Mouse (Mus musculus) intestine, embryonic 16.5 days (tissue): ENCODE results near the gene Spocd1. TPM values are rescaled to one million over a fixed set of nuclear protein-coding genes. Genes with fewer than 3 reads are reported as not detected.

Experiments used
- ATAC-seq: fragments of 200-750 bp; cut with Nextera tagmentation; 2 replicates; pipeline ENCODE4 v1.8.0; 2017; ENCODE audit warnings: moderate TSS enrichment, moderate library complexity
- H3K27ac ChIP-seq: fragments of 300-500 bp; sonication (generic); 2 replicates; pipeline ENCODE4 v1.5.1; 2014; ENCODE audit warnings: mild to moderate bottlenecking, low read length
- H3K27me3 ChIP-seq: fragments of 300-500 bp; sonication (generic); replicated peaks from 2 replicates; pipeline ENCODE4 v1.6.1; 2014; ENCODE audit warnings: low read length, control low read depth, mixed read lengths; ENCODE audit not compliant: control insufficient read depth, insufficient read depth
- H3K36me3 ChIP-seq: fragments of 300-500 bp; sonication (generic); 2 replicates; pipeline ENCODE4 v1.6.1; 2014; ENCODE audit warnings: low read length, control low read depth; ENCODE audit not compliant: control insufficient read depth, insufficient read depth
- H3K4me1 ChIP-seq: fragments of 300-500 bp; sonication (generic); 2 replicates; pipeline ENCODE4 v1.6.1; 2014; ENCODE audit warnings: low read length, control low read depth, mixed read lengths; ENCODE audit not compliant: control insufficient read depth, insufficient read depth
- H3K4me2 ChIP-seq: fragments of 300-500 bp; sonication (generic); 2 replicates; pipeline ENCODE4 v1.6.1; 2014; ENCODE audit warnings: low read depth, low read length, control low read depth
- H3K4me3 ChIP-seq: fragments of 300-500 bp; sonication (generic); 2 replicates; pipeline ENCODE4 v1.5.1; 2014; ENCODE audit warnings: mild to moderate bottlenecking, low read length
- H3K9ac ChIP-seq: fragments of 300-500 bp; sonication (generic); 2 replicates; pipeline ENCODE4 v1.6.1; 2014; ENCODE audit warnings: low read depth, low read length
- H3K9me3 ChIP-seq: fragments of 300-500 bp; sonication (generic); 2 replicates; pipeline ENCODE4 v1.6.1; 2016; ENCODE audit warnings: low read length, control low read depth; ENCODE audit not compliant: control insufficient read depth
- WGBS: fragments of 180-500 bp; shearing (Covaris S2); extraction: QIAGEN DNeasy Blood & Tissue Kit; methylation state at CpG from one replicate; pipeline ENCODE4 v1.1.7; 2014; 5-methylcytosine and 5-hydroxymethylcytosine counted together
- polyA plus RNA-seq: library from polyadenylated mRNA; unstranded; fragments of >200 nt; fragmentation: Nextera tagmentation; extraction: Ambion mirVana; gene quantifications from 2 replicates; pipeline ENCODE4 v1.2.1, GENCODE M21; 2015

Gene Spocd1
- polyA plus RNA-seq, 1 experiment from 2014 or later, result not detected

DNA sequence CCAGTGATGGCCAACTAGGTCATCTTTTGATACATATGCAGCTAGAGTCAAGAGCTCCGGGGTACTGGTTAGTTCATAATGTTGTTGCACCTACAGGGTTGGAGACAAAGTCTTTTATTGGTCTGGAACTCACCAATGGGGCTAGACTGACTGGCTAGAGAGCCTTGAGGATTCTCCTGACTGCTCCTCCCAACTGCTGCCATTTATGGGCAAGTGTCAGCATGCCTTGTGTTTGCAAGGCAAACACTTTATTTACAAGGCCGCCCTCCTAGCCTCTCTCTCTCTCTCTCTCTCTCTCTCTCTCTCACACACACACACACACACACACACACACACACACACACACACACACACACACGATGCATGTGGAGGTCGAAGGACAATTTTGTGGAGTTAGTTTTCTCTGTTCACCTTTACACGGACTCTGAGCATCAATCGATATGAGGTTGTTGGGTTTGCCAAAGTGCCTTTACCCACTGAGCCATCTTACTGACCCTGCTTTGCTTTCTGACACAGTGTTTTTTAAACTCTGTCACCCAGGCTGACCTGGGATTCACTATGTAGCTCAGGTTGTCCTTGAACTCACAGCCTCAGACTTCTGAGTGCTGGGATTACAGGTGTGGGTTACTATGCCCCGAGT is 13.6 kb upstream of the Spocd1 start:
- H3K27me3 ChIP-seq, result no peaks in the 10 kb centered on the region
- 82% methylated on average over 7 of the region's 7 CpGs for WGBS
- H3K36me3 ChIP-seq, result no peaks in the 10 kb centered on the region
- H3K9me3 ChIP-seq, result no peaks in the 10 kb centered on the region
- ATAC-seq, result no peak
- no peak overlapping the region for H3K4me3 ChIP-seq
- no peak overlapping the region for H3K27ac ChIP-seq
- no peak overlapping the region for H3K9ac ChIP-seq
- H3K4me1 ChIP-seq, result peaks cover 14% of the 10 kb centered on the region
- no peak overlapping the region for H3K4me2 ChIP-seq

DNA sequence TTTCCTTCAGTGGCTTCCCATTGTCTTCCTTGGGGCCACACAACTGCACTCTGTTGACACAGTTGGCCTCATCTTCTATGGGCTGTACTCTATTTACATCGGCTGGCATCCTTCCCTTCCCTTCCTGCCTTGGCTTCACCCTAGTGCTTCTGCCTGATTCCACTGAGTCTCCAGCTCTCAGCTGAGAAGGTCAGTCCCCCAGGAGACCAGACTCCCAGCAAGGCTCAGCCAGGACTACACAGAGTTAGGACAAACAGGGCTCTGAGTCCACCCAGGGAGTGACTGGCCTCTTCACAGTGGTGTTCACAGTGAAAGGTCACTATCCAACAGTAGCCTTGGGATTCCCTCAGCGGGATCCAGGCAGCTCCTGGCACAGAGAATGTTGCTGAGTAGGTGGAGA is 12.9 kb upstream of the Spocd1 start:
- Histone ChIP-seq H3K9me3 (no peaks in the 10 kb centered on the region), H3K27ac (no peak overlapping the region), H3K4me3 (no peak overlapping the region), H3K36me3 (no peaks in the 10 kb centered on the region), H3K4me2 (no peak overlapping the region), H3K27me3 (no peaks in the 10 kb centered on the region), H3K4me1 (peaks cover 16% of the 10 kb centered on the region), H3K9ac (no peak overlapping the region)
- no peak for ATAC-seq
- 33% methylated on average over 2 of the region's 2 CpGs for WGBS

DNA sequence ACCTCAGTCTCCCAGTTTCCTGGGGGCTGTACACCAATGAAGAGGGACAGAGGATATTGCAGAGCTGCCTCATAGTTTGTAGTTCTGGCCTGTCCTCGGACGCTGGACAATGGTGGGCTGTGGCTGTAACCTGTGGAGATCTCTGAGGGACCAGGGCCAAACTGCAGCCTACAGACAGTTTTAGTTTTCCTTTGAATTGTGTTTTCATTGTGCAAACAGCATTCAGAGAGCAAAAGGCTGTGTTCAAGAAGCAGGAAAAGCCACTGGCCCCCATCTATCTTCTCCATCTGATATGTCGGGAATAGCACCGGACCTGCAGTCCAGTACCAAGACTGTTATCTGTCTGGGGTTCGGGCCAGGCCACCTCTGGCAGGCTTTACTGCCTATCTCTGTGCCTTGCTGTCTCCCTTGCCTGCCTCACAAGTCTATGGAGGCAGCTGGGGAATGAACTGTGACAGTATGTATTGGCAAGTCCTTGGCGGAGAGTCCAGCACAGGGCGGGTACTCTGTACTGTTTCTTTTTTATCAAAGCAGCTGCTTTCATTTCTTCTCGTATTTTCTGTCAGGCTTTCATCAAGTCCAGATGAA is 11.9 kb upstream of the Spocd1 start:
- Histone ChIP-seq H3K27me3 (no peaks in the 10 kb centered on the region), H3K4me2 (no peak overlapping the region; the same call in 1 of the 2 replicates), H3K36me3 (no peaks in the 10 kb centered on the region), H3K9ac (no peak overlapping the region), H3K27ac (no peak overlapping the region), H3K9me3 (no peaks in the 10 kb centered on the region), H3K4me3 (no peak overlapping the region), H3K4me1 (peaks cover 19% of the 10 kb centered on the region)
- WGBS, result 50% methylated on average over 8 of the region's 8 CpGs
- ATAC-seq, result no peak

DNA sequence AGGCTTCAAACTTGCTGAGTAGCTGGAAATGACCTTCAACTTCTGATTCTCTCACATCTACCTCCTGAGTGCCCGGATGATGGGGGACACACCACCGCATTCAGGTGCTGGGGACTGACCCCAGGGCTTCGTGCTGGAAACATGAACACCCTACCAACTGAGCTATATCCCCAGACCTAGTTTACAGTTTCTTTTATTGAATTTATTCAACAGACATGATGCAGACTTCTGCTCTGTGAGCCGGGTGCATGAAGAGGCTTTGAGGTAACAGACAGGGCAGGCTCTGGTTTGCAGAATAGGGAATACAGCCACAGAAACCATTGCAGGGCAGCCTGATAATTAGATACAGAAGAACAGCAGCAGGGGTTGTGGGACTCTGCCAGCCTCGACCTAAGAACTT is 10.6 kb upstream of the Spocd1 start:
- Histone ChIP-seq H3K9ac (no peak overlapping the region), H3K4me2 (no peak overlapping the region), H3K36me3 (no peaks in the 10 kb centered on the region), H3K4me1 (peaks cover 16% of the 10 kb centered on the region), H3K27me3 (no peaks in the 10 kb centered on the region), H3K27ac (no peak overlapping the region), H3K9me3 (no peaks in the 10 kb centered on the region), H3K4me3 (no peak overlapping the region)
- WGBS, result 73% methylated on average over 5 of the region's 5 CpGs
- no peak for ATAC-seq

DNA sequence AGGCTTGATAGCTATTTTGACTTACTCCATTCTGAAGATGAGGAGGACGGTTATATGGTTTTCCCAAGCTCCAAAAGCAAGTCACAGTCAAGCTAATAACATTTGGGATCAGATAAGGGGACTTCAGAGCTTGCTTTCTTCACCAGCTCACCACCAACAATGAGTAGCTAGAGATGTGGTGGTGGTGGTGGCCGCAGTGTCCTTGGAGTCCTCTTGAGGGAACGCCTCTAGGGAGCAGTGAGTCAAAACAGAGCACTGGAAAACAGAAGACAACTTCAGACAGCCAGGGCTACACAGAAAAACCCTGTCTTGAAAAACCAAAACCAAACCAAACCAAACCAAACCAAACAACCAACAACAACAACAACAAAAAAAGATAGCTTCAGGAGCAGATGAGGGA is 10.1 kb upstream of the Spocd1 start:
- peaks cover 12% of the 10 kb centered on the region for H3K4me1 ChIP-seq
- H3K27me3 ChIP-seq, result no peaks in the 10 kb centered on the region
- no peak overlapping the region for H3K4me3 ChIP-seq
- no peak overlapping the region for H3K9ac ChIP-seq
- WGBS, result 79% methylated on average over 3 of the region's 3 CpGs
- no peak overlapping the region for H3K4me2 ChIP-seq
- no peak for ATAC-seq
- H3K27ac ChIP-seq, result no peak overlapping the region
- no peaks in the 10 kb centered on the region for H3K36me3 ChIP-seq
- no peaks in the 10 kb centered on the region for H3K9me3 ChIP-seq

DNA sequence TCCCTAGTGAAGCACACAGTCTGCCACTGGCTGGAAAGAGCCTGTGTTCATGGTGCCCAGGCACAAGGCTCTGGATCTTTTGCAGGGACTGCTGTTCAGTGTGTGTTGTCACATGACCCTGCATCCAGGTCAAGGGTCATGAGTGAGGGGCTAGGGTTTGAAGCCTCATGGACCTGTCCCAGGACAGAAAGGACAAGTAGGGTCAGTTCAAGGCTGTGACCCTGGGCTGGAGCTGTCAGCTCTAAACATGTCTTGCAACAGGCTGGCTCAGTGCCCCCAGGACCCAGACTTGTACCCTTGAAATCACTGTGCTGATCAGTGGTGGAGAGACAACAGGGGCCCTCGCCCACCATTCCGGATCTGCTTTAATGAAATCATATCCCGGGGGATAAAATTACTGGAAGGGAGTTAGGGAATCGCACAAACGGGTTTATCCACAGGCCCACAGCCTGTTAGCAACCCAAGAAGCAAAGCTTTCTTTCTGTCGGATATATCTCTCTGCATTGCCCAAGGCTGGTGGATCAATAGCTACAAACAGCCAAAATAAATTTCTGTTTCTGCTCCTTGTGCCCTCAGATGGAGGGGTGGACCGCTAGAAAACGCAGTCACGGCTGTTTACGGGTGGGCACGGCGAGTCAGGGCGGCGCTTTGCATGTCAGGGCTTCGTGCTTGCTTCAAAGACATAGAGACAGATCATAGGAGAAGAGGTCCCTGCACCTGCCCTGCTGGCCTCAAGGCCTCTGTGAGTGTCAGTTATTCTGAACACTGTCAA is 8.3 kb upstream of the Spocd1 start:
- H3K9me3 ChIP-seq, result no peaks in the 10 kb centered on the region
- 0 out of 2 replicates have a peak overlapping the region, but pooled peaks have one; percentile 27 for H3K9ac ChIP-seq
- H3K27ac ChIP-seq, result no peak overlapping the region
- ATAC-seq, result no peak
- peaks cover 5% of the 10 kb centered on the region; the same call in 1 of the 2 replicates for H3K4me1 ChIP-seq
- H3K36me3 ChIP-seq, result no peaks in the 10 kb centered on the region
- H3K27me3 ChIP-seq, result no peaks in the 10 kb centered on the region
- H3K4me2 ChIP-seq, result no peak overlapping the region
- no peak overlapping the region for H3K4me3 ChIP-seq
- 84% methylated on average over 15 of the region's 15 CpGs for WGBS

DNA sequence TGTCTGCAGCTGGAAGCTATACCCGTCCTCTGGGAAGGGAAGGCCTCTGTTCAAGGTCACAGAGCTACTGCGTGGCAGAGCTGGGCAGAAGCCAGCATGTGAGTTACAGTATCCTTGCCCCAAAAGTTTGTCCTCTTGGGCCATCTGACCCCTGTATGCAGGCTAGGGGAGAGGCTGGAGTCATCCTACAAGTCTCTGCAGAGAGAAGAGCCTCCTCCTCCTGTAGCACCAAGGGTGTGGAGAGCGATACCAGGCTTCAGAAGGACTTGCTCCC is 7.8 kb upstream of the Spocd1 start:
- WGBS, result 51% methylated on average over 3 of the region's 3 CpGs
- H3K4me3 ChIP-seq, result no peak overlapping the region
- H3K4me2 ChIP-seq, result no peak overlapping the region
- peak overlapping the region; percentile 27; the same call in 1 of the 2 replicates for H3K9ac ChIP-seq
- no peaks in the 10 kb centered on the region for H3K27me3 ChIP-seq
- no peaks in the 10 kb centered on the region for H3K36me3 ChIP-seq
- 0 out of 2 replicates have a peak overlapping the region, but pooled peaks have one; percentile 14 for H3K27ac ChIP-seq
- H3K4me1 ChIP-seq, result peaks cover 5% of the 10 kb centered on the region; the same call in 1 of the 2 replicates
- no peak for ATAC-seq
- no peaks in the 10 kb centered on the region for H3K9me3 ChIP-seq

DNA sequence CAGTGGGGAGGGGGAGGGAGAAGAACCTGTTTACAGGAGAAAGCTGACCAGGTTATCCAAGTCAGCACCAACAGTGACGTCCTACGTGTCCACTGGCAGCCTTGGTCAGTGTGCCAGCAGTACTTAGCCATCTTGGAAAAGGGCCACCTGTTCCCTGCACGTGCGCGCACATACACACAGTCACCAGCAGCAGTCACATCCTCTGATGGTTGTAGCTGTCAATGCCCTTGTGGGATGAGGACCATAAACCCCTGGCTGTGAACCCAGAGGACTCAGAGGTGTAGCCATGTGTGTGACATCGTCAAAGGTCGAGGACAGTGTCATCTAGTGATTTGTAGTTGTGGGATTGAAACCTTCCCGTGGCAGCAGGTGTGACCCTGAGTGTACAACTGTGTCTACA is 4.9 kb upstream of the Spocd1 start:
- H3K27ac ChIP-seq, result no peak overlapping the region
- 84% methylated on average over 8 of the region's 8 CpGs for WGBS
- no peak overlapping the region for H3K9ac ChIP-seq
- H3K4me2 ChIP-seq, result no peak overlapping the region
- H3K27me3 ChIP-seq, result no peaks in the 10 kb centered on the region
- peaks cover 5% of the 10 kb centered on the region; the same call in 1 of the 2 replicates for H3K4me1 ChIP-seq
- ATAC-seq, result no peak
- no peaks in the 10 kb centered on the region for H3K36me3 ChIP-seq
- no peaks in the 10 kb centered on the region for H3K9me3 ChIP-seq
- H3K4me3 ChIP-seq, result no peak overlapping the region

DNA sequence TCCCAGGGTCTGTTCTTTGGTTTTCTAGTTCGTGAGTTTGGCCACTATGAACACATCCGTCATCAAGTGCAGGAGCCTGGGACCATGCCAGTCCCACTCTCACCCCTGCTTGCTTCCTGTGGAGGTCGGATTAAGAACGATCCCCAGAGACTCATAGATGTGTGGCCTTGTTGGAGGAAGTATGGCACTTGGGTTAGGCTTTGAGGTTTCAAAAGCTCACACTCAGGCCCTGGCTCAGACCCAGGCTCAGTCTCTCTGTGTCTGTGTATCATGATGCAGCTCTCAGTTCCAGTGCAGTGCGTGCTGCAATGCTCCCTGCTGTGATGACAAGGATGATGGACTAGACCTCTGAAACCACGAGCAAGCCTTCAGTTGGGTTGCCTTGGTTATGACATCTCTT is 4.4 kb upstream of the Spocd1 start:
- no peak overlapping the region for H3K27ac ChIP-seq
- no peaks in the 10 kb centered on the region for H3K27me3 ChIP-seq
- no peak for ATAC-seq
- peaks cover 5% of the 10 kb centered on the region; the same call in 1 of the 2 replicates for H3K4me1 ChIP-seq
- no peak overlapping the region for H3K9ac ChIP-seq
- no peaks in the 10 kb centered on the region for H3K9me3 ChIP-seq
- H3K4me2 ChIP-seq, result no peak overlapping the region
- no peak overlapping the region for H3K4me3 ChIP-seq
- H3K36me3 ChIP-seq, result no peaks in the 10 kb centered on the region
- WGBS, result 68% methylated on average over 6 of the region's 6 CpGs
